Mouse (Mus musculus) bone marrow macrophage, adult 2 months (primary cell): ENCODE data around the gene Tex29.

Source experiments
- CTCF ChIP-seq: IDR thresholded peaks from 2 replicates; pipeline ENCODE4 v1.5.1; 2012; ENCODE audit warnings: low read depth, mild to moderate bottlenecking, low read length, moderate library complexity
- POLR2A ChIP-seq: IDR thresholded peaks from 2 replicates; pipeline ENCODE4 v1.6.1; 2012; ENCODE audit warnings: mild to moderate bottlenecking, low read depth, low read length, borderline replicate concordance

GRCm38 (mm10) chr8:11846807-11847206 is 6.5 kb downstream of the Tex29 start:
- TF ChIP-seq POLR2A (no peak), CTCF (no peak)
